Mouse (Mus musculus): ENCODE data around the gene Fbxw24. TPM values are rescaled to one million over a fixed set of nuclear protein-coding genes. Genes with fewer than 3 reads are reported as not detected.

Fbxw24 gene
- polyA plus RNA-seq (2015; fragmentation: Nextera tagmentation; extraction: Ambion mirVana): not detected in 2 replicates

GRCm38 (mm10) chr9:109625957-109626356 is at the start of gene Fbxw24:
Fbxw24 (minus strand) TSS chr9:109626057.

GRCm38 (mm10) chr9:109664552-109664951 is 38.7 kb upstream of the Fbxw24 start, which contains the start of gene Fbxw25:
Fbxw25 (minus strand) TSS chr9:109664652.

GRCm38 (mm10) chr9:109568162-109568561 is 57.7 kb downstream of the Fbxw24 start, which contains the start of gene Fbxw15:
Fbxw15 (minus strand) TSS chr9:109568262.

Other genes with a start within 250 kb of the Fbxw24 start
- gene Fbxw22, start 221.8 kb downstream of the Fbxw24 start, polyA plus RNA-seq (2015; fragmentation: Nextera tagmentation; extraction: Ambion mirVana): not detected in 2 replicates
- gene Fbxw16, start 176.9 kb downstream of the Fbxw24 start, polyA plus RNA-seq (2015; fragmentation: Nextera tagmentation; extraction: Ambion mirVana): not detected in 2 replicates
- gene Fbxw19, start 130.2 kb downstream of the Fbxw24 start, polyA plus RNA-seq (2015; fragmentation: Nextera tagmentation; extraction: Ambion mirVana): not detected in 2 replicates
- not detected in 2 replicates for gene Fbxw15, start 57.8 kb downstream of the Fbxw24 start, polyA plus RNA-seq (2015; fragmentation: Nextera tagmentation; extraction: Ambion mirVana)
- not detected in 2 replicates for gene Fbxw25, start 38.6 kb upstream of the Fbxw24 start, polyA plus RNA-seq (2015; fragmentation: Nextera tagmentation; extraction: Ambion mirVana)
- gene Fbxw18, start 76.6 kb upstream of the Fbxw24 start, polyA plus RNA-seq (2015; fragmentation: Nextera tagmentation; extraction: Ambion mirVana): not detected in 2 replicates
- gene Fbxw26, start 120.0 kb upstream of the Fbxw24 start, polyA plus RNA-seq (2015; fragmentation: Nextera tagmentation; extraction: Ambion mirVana): not detected in 2 replicates
- gene Fbxw27, start 164.6 kb upstream of the Fbxw24 start, polyA plus RNA-seq (2015; fragmentation: Nextera tagmentation; extraction: Ambion mirVana): not detected in 2 replicates
- 0.40 TPM in 1 of 2 replicates, not detected in the other for gene Spink8, start 186.2 kb upstream of the Fbxw24 start, polyA plus RNA-seq (2015; fragmentation: Nextera tagmentation; extraction: Ambion mirVana)
- gene Nme6, start 206.7 kb upstream of the Fbxw24 start, polyA plus RNA-seq (2015; fragmentation: Nextera tagmentation; extraction: Ambion mirVana): 44.2 and 44.5 TPM in 2 replicates
- 0.33 and 9.3 TPM in 2 replicates for gene Camp, start 223.6 kb upstream of the Fbxw24 start, polyA plus RNA-seq (2015; fragmentation: Nextera tagmentation; extraction: Ambion mirVana)
- gene Cdc25a, start 249.5 kb upstream of the Fbxw24 start, polyA plus RNA-seq (2015; fragmentation: Nextera tagmentation; extraction: Ambion mirVana): 7.0 and 8.7 TPM in 2 replicates

All from skeletal muscle tissue, postnatal 0 days (tissue).